12 mouse cellular contexts compared by ENCODE assay signal in genomic region chr7:37801160-37801559, GRCm38 (mm10).
"Had no signal": no experiment of that assay in that cellular context is flagged by ENCODE, and none has a peak within 500 bp of the region (broad histone marks: within the 10 kb centered on the region; RNA-seq: fewer than 3 reads in every experiment).

No protein-coding gene starts in this region.

- DNase-seq: kidney, adult 9 months; kidney, postnatal 14 days; kidney, postnatal 4 days; left cerebral cortex, postnatal 4 days; liver; lung, adult 18-20 months; lung, postnatal 10 days; lung, postnatal 36 days; retina, postnatal 1 day; right cerebral cortex, postnatal 4 days; thymus, adult 2 months; thymus, postnatal 25 days had no signal
